Mouse (Mus musculus): Measurements from ENCODE around the gene Hoxc6. TPM values are rescaled to one million over a fixed set of nuclear protein-coding genes. Genes with fewer than 3 reads are reported as not detected.

The Hoxc6 gene
- total RNA-seq, 2 experiments from 2014 or later, result not detected

Other genes starting within 250 kb of the Hoxc6 start
- gene Hoxc13, start 77.2 kb upstream of the Hoxc6 start, total RNA-seq (2014; fragmentation: Nextera tagmentation), result not detected in 2 replicates
- gene Hoxc13, start 77.2 kb upstream of the Hoxc6 start, total RNA-seq (2017), result not detected in 2 replicates
- not detected in 2 replicates for gene Hoxc12, start 61.5 kb upstream of the Hoxc6 start, total RNA-seq (2014; fragmentation: Nextera tagmentation)
- not detected in 2 replicates for gene Hoxc12, start 61.5 kb upstream of the Hoxc6 start, total RNA-seq (2017)
- gene Hoxc11, start 43.8 kb upstream of the Hoxc6 start, total RNA-seq (2014; fragmentation: Nextera tagmentation), result not detected in 2 replicates
- gene Hoxc11, start 43.8 kb upstream of the Hoxc6 start, total RNA-seq (2017), result not detected in 2 replicates
- not detected in 2 replicates for gene Hoxc10, start 31.5 kb upstream of the Hoxc6 start, total RNA-seq (2014; fragmentation: Nextera tagmentation)
- gene Hoxc10, start 31.5 kb upstream of the Hoxc6 start, total RNA-seq (2017), result not detected in 2 replicates
- gene Hoxc5, start 30.8 kb upstream of the Hoxc6 start, total RNA-seq (2014; fragmentation: Nextera tagmentation), result not detected in 2 replicates
- not detected in 2 replicates for gene Hoxc5, start 30.8 kb upstream of the Hoxc6 start, total RNA-seq (2017)
- not detected in 2 replicates for gene Hoxc9, start 21.8 kb upstream of the Hoxc6 start, total RNA-seq (2014; fragmentation: Nextera tagmentation)
- gene Hoxc9, start 21.8 kb upstream of the Hoxc6 start, total RNA-seq (2017), result not detected in 2 replicates
- gene Hoxc8, start 7.7 kb upstream of the Hoxc6 start, total RNA-seq (2014; fragmentation: Nextera tagmentation), result not detected in 2 replicates
- not detected in 2 replicates for gene Hoxc8, start 7.7 kb upstream of the Hoxc6 start, total RNA-seq (2017)
- gene Hoxc4, start 20.7 kb downstream of the Hoxc6 start, total RNA-seq (2014; fragmentation: Nextera tagmentation), result not detected in 2 replicates
- gene Hoxc4, start 20.7 kb downstream of the Hoxc6 start, total RNA-seq (2017), result not detected in 2 replicates
- gene Smug1, start 168.8 kb downstream of the Hoxc6 start, total RNA-seq (2014; fragmentation: Nextera tagmentation), result 3.6 and 5.9 TPM in 2 replicates
- gene Smug1, start 168.8 kb downstream of the Hoxc6 start, total RNA-seq (2017), result 2.2 and 4.2 TPM in 2 replicates
- gene Cbx5, start 241.6 kb downstream of the Hoxc6 start, total RNA-seq (2014; fragmentation: Nextera tagmentation), result 151 and 165 TPM in 2 replicates
- 183 and 300 TPM in 2 replicates for gene Cbx5, start 241.6 kb downstream of the Hoxc6 start, total RNA-seq (2017)
- 845 and 937 TPM in 2 replicates for gene Hnrnpa1, start 242.2 kb downstream of the Hoxc6 start, total RNA-seq (2014; fragmentation: Nextera tagmentation)
- gene Hnrnpa1, start 242.2 kb downstream of the Hoxc6 start, total RNA-seq (2017), result 2,161 and 2,727 TPM in 2 replicates

Data from megakaryocyte-erythroid progenitor cell, adult 5-6 weeks (primary cell).